25 mouse cellular contexts compared by ENCODE assay signal in genomic region chr10:40648776-40649175, GRCm38 (mm10). TPM values are rescaled to one million over a fixed set of nuclear protein-coding genes. Genes with fewer than 3 reads are reported as not detected.
A peak's percentile ranks its signal among the peaks of the same experiment; 100 is the strongest.
DNase-seq lines count a peak whose midpoint lies in the region; ATAC-seq and TF ChIP-seq lines count a peak whose summit lies in the region.
"Had no signal": no experiment of that assay in that cellular context is flagged by ENCODE, and none has a peak within 500 bp of the region (broad histone marks: within the 10 kb centered on the region; RNA-seq: fewer than 3 reads in every experiment).

No protein-coding gene starts in this region.

- H3K27ac ChIP-seq in embryonic facial prominence, embryonic 14.5 days (replicated peaks; ENCODE audit: low read depth, low read length): no peak overlapping the region
- H3K27ac ChIP-seq in embryonic facial prominence, embryonic 10.5 days (replicated peaks): no peak overlapping the region
- H3K27ac ChIP-seq: embryonic facial prominence, embryonic 13.5 days; forebrain, embryonic 10.5 days; forebrain, embryonic 13.5 days; heart, embryonic 13.5 days; hindbrain, embryonic 14.5 days; hindbrain, postnatal 0 days had no signal

- ATAC-seq in embryonic facial prominence, embryonic 14.5 days (ENCODE audit: low read depth): no peak
- ATAC-seq: forebrain, embryonic 13.5 days; forebrain, embryonic 16.5 days; hindbrain, postnatal 0 days; inflammation-experienced regulatory T-cells, adult 6 months; intestine, postnatal 0 days; Patski had no signal

- H3K9me3 ChIP-seq in embryonic facial prominence, embryonic 14.5 days (ENCODE audit: control insufficient read depth, low read length): no peaks in the 10 kb centered on the region
- peaks cover 22% of the 10 kb centered on the region for H3K9me3 ChIP-seq in embryonic facial prominence, embryonic 10.5 days
- H3K9me3 ChIP-seq: embryonic facial prominence, embryonic 13.5 days; heart, embryonic 13.5 days had no signal

- DNase-seq in embryonic facial prominence, embryonic 14.5 days (ENCODE audit: low spot score): peak; percentile 26
- DNase-seq in embryonic facial prominence, embryonic 10.5 days (ENCODE audit: low spot score): no peak
- DNase-seq in retina, postnatal 1 day: peak; percentile 29
- DNase-seq in retina, embryonic 14.5 days (ENCODE audit: low spot score): no peak
- no peak for DNase-seq in urinary bladder, postnatal 36 days (ENCODE audit: low spot score in 2 of 2)
- DNase-seq: adrenal gland, postnatal 10 days; adrenal gland, postnatal 36 days; cerebellum, adult 18-20 months; cerebellum, adult 9-11 months; cerebellum, postnatal 25 days; gastrocnemius, postnatal 10 days; heart, adult 18-20 months; heart, postnatal 14 days; heart, postnatal 4 days had no signal

- WGBS in embryonic facial prominence, embryonic 14.5 days: 84% methylated on average over 12 of the region's 12 CpGs
- 92% methylated on average over 12 of the region's 12 CpGs for WGBS in embryonic facial prominence, embryonic 10.5 days

- no peak overlapping the region for H3K9ac ChIP-seq in embryonic facial prominence, embryonic 14.5 days (ENCODE audit: low read depth, low read length)
- H3K9ac ChIP-seq: embryonic facial prominence, embryonic 13.5 days; forebrain, embryonic 13.5 days; heart, embryonic 13.5 days; hindbrain, embryonic 14.5 days had no signal

- H3K27me3 ChIP-seq in embryonic facial prominence, embryonic 14.5 days (replicated peaks; ENCODE audit: control insufficient read depth, insufficient read depth, low read length): no peaks in the 10 kb centered on the region
- peaks cover 5% of the 10 kb centered on the region; the same call in 1 of the 2 replicates for H3K27me3 ChIP-seq in embryonic facial prominence, embryonic 10.5 days (replicated peaks; ENCODE audit: low read depth, poor library complexity, severe bottlenecking)
- no peaks in the 10 kb centered on the region for H3K27me3 ChIP-seq in myocyte (ENCODE audit: control insufficient read depth, insufficient read depth, insufficient read length)
- H3K27me3 ChIP-seq: embryonic facial prominence, embryonic 13.5 days; forebrain, embryonic 13.5 days; heart, embryonic 13.5 days; Patski had no signal

- H3K4me2 ChIP-seq in embryonic facial prominence, embryonic 14.5 days (ENCODE audit: low read depth, low read length): no peak overlapping the region
- no peak overlapping the region for H3K4me2 ChIP-seq in myocyte (ENCODE audit: low read depth)
- H3K4me2 ChIP-seq: embryonic facial prominence, embryonic 13.5 days; forebrain, embryonic 13.5 days; heart, embryonic 13.5 days; hindbrain, embryonic 14.5 days had no signal

- no peak overlapping the region for H3ac ChIP-seq in myocyte (ENCODE audit: control insufficient read depth, insufficient read length)

- no peaks in the 10 kb centered on the region for H3K79me2 ChIP-seq in myocyte (ENCODE audit: control insufficient read depth, insufficient read depth)

- H3K36me3 ChIP-seq in embryonic facial prominence, embryonic 14.5 days (ENCODE audit: control insufficient read depth, insufficient read depth, low read length): no peaks in the 10 kb centered on the region
- H3K36me3 ChIP-seq in embryonic facial prominence, embryonic 10.5 days (replicated peaks): no peaks in the 10 kb centered on the region
- no peaks in the 10 kb centered on the region for H3K36me3 ChIP-seq in myocyte (ENCODE audit: control insufficient read depth, insufficient read depth)
- H3K36me3 ChIP-seq: embryonic facial prominence, embryonic 13.5 days; forebrain, embryonic 10.5 days; heart, embryonic 13.5 days had no signal

- H3K4me1 ChIP-seq in embryonic facial prominence, embryonic 14.5 days (ENCODE audit: control insufficient read depth, insufficient read depth, low read length): no peaks in the 10 kb centered on the region
- no peaks in the 10 kb centered on the region; the same call in 1 of the 2 replicates for H3K4me1 ChIP-seq in embryonic facial prominence, embryonic 10.5 days
- H3K4me1 ChIP-seq: embryonic facial prominence, embryonic 13.5 days had no signal

- no peak for TF ChIP-seq POLR2A in myocyte (IDR thresholded peaks at IDR 0.05; ENCODE audit: insufficient read length, low read depth)

- no peak overlapping the region for H3K4me3 ChIP-seq in embryonic facial prominence, embryonic 14.5 days (ENCODE audit: low read depth, low read length)
- H3K4me3 ChIP-seq in embryonic facial prominence, embryonic 10.5 days: no peak overlapping the region
- H3K4me3 ChIP-seq in myocyte: no peak overlapping the region
- H3K4me3 ChIP-seq: embryonic facial prominence, embryonic 13.5 days; forebrain, embryonic 10.5 days; forebrain, embryonic 13.5 days; heart, embryonic 13.5 days had no signal

TF ChIP-seq in myocyte, 11 proteins besides CTCF, POLR2A, EP300 and RAD21:
- TF ChIP-seq MYOD1 (IDR thresholded peaks at IDR 0.05; ENCODE audit: control insufficient read depth in 1 of 3, insufficient read length in 2 of 3, low read depth in 2 of 3) (no peak), CEBPB (IDR thresholded peaks at IDR 0.05; ENCODE audit: insufficient read depth, poor library complexity, severe bottlenecking) (0 out of 2 replicates have a peak, but pooled peaks have one; percentile 22)
TF ChIP-seq in myocyte: peak in this region for 1.

RNA-seq across cellular contexts. Expression of gene Ddo, which starts 19.0 kb away (rescaled TPM):
- polyA plus RNA-seq in embryonic facial prominence, embryonic 14.5 days (2014; fragmentation: Nextera tagmentation; extraction: Ambion mirVana): 0.59 and 0.90 TPM in 2 replicates
- polyA plus RNA-seq in embryonic facial prominence, embryonic 10.5 days (2016; fragmentation: Nextera tagmentation; extraction: Ambion mirVana): 0.10 and 0.21 TPM in 2 replicates
- polyA plus RNA-seq in myocyte (2012; fragmentation: generic; extraction: Trizol): 0.07 TPM
- polyA plus RNA-seq: inflammation-experienced regulatory T-cells, adult 6 months had no signal

RNA-seq across cellular contexts. Expression of gene Mettl24, which starts 34.3 kb away (rescaled TPM):
- polyA plus RNA-seq in embryonic facial prominence, embryonic 14.5 days (2014; fragmentation: Nextera tagmentation; extraction: Ambion mirVana): 1.7 TPM in 2 replicates
- polyA plus RNA-seq in embryonic facial prominence, embryonic 10.5 days (2016; fragmentation: Nextera tagmentation; extraction: Ambion mirVana): 0.92 and 1.5 TPM in 2 replicates
- 0.34 TPM for polyA plus RNA-seq in myocyte (2012; fragmentation: generic; extraction: Trizol)
- polyA plus RNA-seq: inflammation-experienced regulatory T-cells, adult 6 months; Patski had no signal

Comparison
In these comparisons a context has a peak if more than half of its experiments do, and no peak if none do; other contexts are left out.
1. DNase-seq: peak in embryonic facial prominence, embryonic 14.5 days (single experiment) and retina, postnatal 1 day (single experiment); none in embryonic facial prominence, embryonic 10.5 days (single experiment), retina, embryonic 14.5 days (single experiment) and urinary bladder, postnatal 36 days (0 of 2).